Mouse (Mus musculus): ENCODE data around the gene Rgs16. TPM values are rescaled to one million over a fixed set of nuclear protein-coding genes. Genes with fewer than 3 reads are reported as not detected.
"Not testable (repeated sequence)": the region's sequence is repeated elsewhere in the genome, so short reads cannot be mapped to it uniquely, and the experiment has no call there.

Rgs16 gene
- total and polyA plus RNA-seq, 3 experiments: 0.61 to 4.5 (median 2.1) TPM

DNA sequence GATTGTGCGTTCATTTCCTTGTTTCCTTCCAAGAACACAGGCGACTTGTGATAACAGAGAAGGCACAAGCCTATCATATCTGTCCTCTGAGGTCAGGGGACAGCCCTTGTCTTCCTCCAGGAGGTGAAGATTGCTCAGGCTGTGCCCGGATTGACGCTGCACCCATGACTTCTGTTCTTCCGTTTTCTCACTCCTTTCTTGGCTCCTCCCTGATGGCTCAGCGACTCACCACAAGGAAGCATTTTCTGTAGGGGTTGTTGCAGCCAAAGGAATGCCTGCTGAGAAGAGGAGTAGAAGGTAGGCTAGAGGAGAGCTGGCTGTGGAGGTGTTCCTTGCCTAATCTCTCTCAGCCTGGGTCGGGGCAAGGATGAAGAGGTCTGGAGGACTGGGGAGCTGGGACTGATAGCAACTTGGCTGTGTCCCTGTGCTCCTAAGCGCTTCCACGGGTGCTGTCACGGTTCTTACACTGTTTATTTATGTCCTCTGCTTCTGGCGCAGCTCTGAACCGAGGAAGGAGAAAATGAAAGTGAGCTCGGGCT is 11.7 kb downstream of the Rgs16 start:
- peak; percentile 71 for DNase-seq

- DNase-seq: no peak
Measured at GRCm38 (mm10) chr1:153752521-153752920, 12.4 kb downstream of the Rgs16 start.

- DNase-seq: no peak
Measured at GRCm38 (mm10) chr1:153753725-153754464, 13.7 kb downstream of the Rgs16 start.

- DNase-seq: no peak
Measured at GRCm38 (mm10) chr1:153764136-153764535, 24.0 kb downstream of the Rgs16 start.

DNA sequence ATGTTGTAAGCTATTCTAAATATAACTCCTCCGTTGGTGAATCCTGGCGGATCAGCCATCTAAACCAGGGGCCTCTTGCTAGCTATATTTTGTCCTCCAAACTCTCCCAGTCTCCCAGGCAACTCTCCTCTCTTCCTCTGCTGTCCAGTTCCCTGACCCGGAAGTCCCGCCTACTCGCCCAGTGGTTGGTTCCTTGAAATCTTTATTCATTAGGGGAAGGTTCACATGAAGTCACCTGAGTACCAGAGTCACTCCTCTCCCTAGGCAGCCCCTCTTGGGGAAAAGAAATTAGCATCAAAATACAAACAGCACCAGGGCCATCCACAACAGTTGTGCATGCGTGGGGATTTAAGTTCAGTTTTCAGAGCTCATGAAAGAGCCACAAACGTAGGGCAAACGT is 26.1 kb downstream of the Rgs16 start:
- DNase-seq: no peak

- no peak for DNase-seq
Measured at GRCm38 (mm10) chr1:153767281-153767680, 27.1 kb downstream of the Rgs16 start.

DNA sequence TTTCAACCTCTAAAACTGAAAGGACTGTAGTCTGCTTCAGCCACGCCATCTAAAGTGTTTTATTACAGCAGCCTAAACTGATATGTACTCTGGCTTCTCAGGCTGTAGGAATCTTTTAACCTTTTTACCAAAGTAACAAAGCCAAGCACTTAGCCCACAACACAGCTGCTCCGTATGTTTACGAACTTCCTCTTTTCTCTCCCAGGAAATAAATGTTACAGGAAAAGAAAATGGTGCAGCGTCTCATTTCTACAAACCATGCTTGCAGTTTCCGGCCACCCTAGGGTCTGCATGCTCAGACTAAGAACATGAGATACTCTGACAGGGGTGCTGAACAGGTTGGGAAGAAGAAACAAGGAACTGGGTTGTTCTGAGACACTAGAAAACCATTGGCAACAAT is 28.3 kb downstream of the Rgs16 start:
- DNase-seq: no peak

GRCm38 (mm10) chr1:153769571-153769970 is 29.4 kb downstream of the Rgs16 start:
- DNase-seq: not testable (repeated sequence)

DNA sequence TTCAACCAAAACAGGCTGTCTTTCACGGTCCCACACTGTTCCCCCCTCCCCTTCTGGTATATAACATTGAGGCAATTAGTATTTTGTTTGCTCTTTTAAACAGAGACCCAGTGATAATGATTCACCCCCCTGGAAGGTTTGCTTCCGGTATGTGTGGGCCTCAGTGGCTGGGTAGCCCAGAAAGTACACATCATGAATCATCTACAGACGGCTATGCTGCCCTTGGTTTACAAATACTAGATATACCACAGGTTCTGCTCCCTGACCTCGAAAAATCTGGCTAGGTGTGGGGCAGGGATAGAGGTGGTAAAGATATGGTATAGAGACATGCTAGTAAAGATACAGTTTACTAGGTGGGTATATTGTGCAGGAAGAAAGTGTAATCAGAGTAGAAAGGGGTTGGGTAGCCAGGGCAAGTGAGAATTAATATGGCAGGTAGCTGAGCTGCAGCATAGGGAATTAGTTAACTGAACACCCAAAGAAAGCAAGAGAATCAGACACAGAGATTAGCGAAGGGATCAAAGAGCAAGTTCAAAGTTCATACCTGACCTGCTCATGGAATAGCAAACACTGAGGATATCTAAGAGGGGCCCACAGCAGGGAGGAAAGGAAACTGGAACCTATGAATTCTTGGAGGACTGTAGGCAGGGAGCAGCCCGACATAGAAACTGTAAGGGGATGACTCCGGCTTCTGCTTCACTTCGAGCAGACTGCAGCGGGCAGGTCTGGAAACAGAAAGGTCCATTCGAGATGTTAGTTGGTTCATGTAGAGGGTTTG is 30.0 kb downstream of the Rgs16 start:
- DNase-seq: no peak

GRCm38 (mm10) chr1:153770776-153771167 is 30.6 kb downstream of the Rgs16 start:
- no peak for DNase-seq

DNA sequence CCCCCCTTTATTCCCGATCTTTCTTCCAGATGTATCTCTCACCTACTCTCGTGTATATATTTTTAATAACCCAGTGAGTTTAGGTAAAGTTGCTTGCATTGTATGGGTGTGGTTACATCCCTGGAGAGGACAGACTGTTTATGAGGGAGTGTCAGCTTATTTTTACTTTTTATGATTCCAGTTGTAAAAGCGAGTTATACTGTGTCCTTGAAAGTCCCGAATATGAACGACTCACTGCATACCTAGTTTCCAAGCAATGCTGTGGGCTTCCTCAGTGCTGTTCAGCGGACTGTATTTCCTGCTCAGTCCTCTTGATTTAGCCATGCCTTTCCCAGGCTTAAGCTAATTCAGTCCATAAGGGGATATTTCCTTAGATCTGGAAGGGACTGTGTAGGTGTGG is 35.0 kb downstream of the Rgs16 start:
- no peak for DNase-seq

- DNase-seq: no peak
Measured at GRCm38 (mm10) chr1:153776257-153776656, 36.1 kb downstream of the Rgs16 start.

- no peak for DNase-seq
Measured at GRCm38 (mm10) chr1:153778205-153778604, 38.1 kb downstream of the Rgs16 start.

- DNase-seq: no peak
Measured at GRCm38 (mm10) chr1:153783339-153783738, 43.2 kb downstream of the Rgs16 start.

DNA sequence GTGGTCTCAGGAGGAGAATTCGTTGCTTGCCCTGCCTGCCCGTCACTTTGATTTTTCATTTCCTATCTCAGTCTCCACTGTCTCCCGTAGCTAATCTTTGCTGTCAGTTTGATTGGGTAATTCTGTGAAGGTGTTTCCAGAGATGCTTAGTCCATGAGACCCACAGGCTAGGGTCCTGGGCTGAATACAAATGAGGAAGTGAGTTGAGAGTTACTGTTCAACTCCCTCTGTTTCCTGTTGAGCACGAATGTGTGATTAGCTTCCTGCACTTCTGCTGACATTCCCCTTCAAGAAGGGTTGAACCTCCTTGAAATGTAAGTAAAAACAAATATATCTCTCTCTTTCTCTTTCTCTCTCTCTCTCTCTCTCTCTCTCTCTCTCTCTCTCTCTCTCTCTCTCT is 45.5 kb downstream of the Rgs16 start:
- DNase-seq: no peak

- DNase-seq: no peak
Measured at GRCm38 (mm10) chr1:153790708-153791107, 50.6 kb downstream of the Rgs16 start.

- DNase-seq: peak; percentile 59
Measured at GRCm38 (mm10) chr1:153794241-153794640, 54.1 kb downstream of the Rgs16 start.

Other genes starting within 250 kb of the Rgs16 start
- gene Npl, start 190.3 kb upstream of the Rgs16 start, total RNA-seq (2021): 1 to 10 TPM; 2.9 to 8.3 TPM
- 0.15 and 0.16 TPM in 2 replicates for gene Npl, start 190.3 kb upstream of the Rgs16 start, polyA plus RNA-seq (2012; rRNA removed)
- under 1 TPM in 1 of 2 experiments, not detected in 1; 0.10 TPM for gene Rgs8, start 87.3 kb upstream of the Rgs16 start, total RNA-seq (2021)
- 0.02 TPM in 2 replicates for gene Rgs8, start 87.3 kb upstream of the Rgs16 start, polyA plus RNA-seq (2012; rRNA removed)
- gene Rnasel, start 9.1 kb downstream of the Rgs16 start, total RNA-seq (2021): 10 to 100 TPM in 1 of 2 experiments, 1 to 10 TPM in 1; 9.7 to 13.2 TPM
- 1.2 and 1.5 TPM in 2 replicates for gene Rnasel, start 9.1 kb downstream of the Rgs16 start, polyA plus RNA-seq (2012; rRNA removed)
- gene Rgsl1, start 103.8 kb downstream of the Rgs16 start, total RNA-seq (2021): under 1 TPM in 1 of 2 experiments, not detected in 1; 0.28 TPM
- 0.03 TPM in 1 of 2 replicates, not detected in the other for gene Rgsl1, start 103.8 kb downstream of the Rgs16 start, polyA plus RNA-seq (2012; rRNA removed)
- gene Teddm1b, start 134.0 kb downstream of the Rgs16 start, total RNA-seq (2021): not detected
- gene Teddm1b, start 134.0 kb downstream of the Rgs16 start, polyA plus RNA-seq (2012; rRNA removed): not detected in 2 replicates
- gene Teddm1a, start 151.4 kb downstream of the Rgs16 start, total RNA-seq (2021): not detected
- gene Teddm1a, start 151.4 kb downstream of the Rgs16 start, polyA plus RNA-seq (2012; rRNA removed): not detected in 2 replicates
- gene Glul, start 159.6 kb downstream of the Rgs16 start, total RNA-seq (2021): 1,000 to 10,000 TPM; 1,004 to 1,607 TPM
- 279 and 350 TPM in 2 replicates for gene Glul, start 159.6 kb downstream of the Rgs16 start, polyA plus RNA-seq (2012; rRNA removed)
- under 1 TPM; 0.29 to 0.52 TPM for gene Teddm2, start 159.9 kb downstream of the Rgs16 start, total RNA-seq (2021)
- 0.19 and 0.24 TPM in 2 replicates for gene Teddm2, start 159.9 kb downstream of the Rgs16 start, polyA plus RNA-seq (2012; rRNA removed)